Mouse (Mus musculus) heart, adult 11 months (tissue): ENCODE data around the gene Nptx1.

ENCODE experiments used
- DNase-seq: peaks from one replicate; pipeline ENCODE4 v3.0.0; 2022

Gene Nptx1

DNA sequence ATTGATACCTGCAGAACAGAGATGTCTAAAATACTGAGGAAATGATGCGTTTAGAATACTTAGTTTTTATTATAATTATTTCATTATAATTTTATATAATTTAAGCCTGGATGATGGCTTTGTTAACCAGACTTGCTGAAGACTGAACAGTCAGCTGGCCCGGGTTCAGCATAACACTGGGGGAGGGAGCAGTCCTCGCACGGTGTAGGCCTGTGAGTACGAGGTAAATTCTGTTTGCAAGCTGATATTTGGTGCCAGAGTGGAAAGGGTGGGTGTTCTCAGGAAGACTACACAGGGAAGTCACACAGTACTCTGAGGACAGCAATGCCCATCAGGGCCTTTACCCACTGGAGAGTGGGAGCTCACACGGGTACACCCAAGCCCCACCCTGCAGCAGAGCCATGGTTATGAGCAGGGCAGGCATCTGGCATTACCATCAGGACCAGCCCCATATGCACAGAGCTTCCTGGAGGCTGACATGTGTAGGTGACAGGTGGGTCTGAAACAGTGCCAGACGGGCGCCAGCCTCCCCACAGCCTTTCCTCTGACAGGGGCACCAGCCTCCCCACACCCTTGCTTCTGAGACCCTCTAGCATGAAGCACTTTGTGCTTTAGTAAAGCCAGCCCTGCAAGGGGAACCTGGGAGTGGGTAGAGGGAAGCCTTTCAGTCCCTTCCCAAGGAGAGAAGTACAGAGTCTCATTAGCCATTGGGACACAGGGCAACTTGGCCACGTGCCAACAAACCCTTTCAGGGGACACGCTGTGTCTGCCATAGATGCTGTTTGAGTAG, 3.2 kb upstream of the Nptx1 start:
- no peak for DNase-seq

DNA sequence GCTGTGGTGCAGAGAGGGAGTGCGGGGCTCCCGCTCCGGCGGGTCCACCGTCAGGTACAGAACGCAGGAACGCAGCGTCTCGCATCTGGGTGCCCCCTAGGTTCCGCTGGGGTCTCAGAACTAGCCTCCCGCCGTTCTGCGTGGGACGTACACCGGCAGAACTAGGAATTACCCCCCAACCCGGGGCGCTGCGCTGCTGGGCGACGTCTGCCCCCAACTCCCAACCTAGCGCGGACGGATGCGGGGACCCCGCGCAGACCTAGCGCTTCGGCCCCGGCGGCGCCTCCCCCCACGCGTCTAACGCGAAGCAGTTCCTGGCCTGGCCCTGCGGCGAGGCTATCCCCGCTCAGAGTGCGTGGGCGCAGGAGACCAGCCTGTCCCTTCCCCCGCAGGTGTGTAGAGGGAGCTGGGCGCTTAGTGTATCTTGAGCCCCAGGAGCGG, 1.8 kb upstream of the Nptx1 start:
- DNase-seq: no peak

DNA sequence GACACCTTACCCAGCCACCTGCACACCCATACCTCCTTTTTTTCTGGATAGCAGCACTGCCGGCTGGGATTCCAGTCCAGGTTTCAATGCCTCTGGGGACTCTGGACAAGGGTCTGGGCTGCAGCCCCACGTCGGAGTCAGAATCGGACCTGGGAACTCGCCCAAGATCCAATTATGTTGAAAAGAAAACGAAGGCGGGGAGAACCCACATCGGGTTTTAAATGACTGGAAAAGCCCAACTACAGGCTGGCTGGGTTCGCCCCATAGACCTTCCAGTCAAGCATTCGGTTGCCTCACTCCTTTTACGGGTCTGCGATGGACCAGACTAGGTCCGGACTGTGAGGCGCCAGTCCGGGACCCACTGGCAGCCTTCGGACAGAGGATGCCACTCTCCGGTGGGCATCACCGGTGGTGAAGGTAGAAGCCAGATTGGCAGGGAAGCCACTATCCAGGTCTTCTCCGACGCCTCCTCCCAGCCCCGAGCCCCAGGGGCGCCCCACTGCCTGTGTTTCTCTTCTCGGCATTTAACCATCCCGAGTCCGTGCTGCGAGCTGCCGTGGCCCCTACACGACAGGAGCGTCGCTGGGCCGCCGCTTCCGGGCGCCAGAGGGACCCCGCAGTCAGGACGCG, 1.3 kb upstream of the Nptx1 start:
- no peak for DNase-seq

DNA sequence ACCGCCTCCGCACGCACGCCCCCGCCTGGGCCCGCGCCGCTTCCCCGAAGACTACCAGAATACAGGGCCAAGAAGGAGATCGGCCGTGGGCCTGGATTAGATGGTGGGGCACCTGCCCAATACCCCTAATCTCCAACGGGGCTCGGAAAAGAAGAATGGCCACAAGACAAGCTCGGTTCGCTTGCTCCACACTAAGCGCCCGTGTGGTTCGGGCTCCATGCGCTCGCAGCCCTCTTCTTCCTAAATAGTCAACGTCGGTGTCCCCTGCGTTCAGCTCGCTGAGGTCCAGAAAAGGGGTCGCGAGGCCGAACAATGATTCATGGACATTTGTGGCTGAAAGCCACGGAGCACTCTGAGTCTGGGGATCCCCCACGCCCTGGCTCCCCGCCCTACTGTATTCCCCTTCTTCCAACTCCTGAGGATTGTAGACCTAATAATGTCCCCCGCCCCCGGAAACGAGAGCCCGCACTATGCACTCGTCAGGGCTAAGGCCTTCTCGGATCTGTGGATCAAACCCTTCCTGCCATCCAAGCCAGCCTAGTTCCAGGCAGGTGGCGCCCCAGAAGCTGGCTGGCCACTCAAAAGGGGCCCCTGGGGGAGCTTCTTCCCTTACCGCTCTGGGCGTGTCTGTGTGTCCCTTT, 518 bp upstream of the Nptx1 start:
- no peak for DNase-seq

DNA sequence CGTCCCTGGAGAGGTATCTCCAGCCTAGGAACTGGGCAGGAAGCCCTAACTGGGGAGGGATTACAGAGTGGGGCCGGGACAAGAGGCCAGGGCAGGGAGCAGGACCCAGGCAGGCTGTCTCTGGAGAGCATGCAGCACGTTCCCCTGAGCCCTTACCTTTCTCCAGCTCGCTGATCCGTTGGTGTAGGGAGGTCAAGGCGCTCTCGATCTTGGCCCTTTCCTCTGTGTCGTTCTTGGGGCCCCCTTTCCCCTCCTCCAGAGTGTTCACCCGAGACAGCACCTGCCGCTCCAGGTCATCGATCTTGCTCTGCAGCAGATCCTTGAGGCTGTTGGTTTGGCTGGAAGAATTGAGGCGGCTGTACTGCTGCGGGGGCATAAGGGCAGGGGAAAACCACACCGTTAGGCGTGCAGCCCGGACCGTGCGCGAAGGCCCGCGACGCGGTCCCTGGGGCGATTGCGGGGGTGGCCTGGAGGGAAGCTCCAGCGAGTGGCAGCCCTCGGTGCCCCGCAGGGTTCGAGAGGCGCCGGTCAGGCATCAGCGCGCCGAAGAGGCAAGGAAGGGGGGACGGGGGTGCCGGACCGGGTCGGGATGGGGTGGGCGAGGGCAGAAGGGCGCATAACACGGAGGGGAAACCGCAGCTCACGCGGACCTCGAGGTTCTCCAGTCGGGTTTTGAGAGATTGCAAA, 914 bp downstream of the Nptx1 start:
- DNase-seq: peak; percentile 94

DNA sequence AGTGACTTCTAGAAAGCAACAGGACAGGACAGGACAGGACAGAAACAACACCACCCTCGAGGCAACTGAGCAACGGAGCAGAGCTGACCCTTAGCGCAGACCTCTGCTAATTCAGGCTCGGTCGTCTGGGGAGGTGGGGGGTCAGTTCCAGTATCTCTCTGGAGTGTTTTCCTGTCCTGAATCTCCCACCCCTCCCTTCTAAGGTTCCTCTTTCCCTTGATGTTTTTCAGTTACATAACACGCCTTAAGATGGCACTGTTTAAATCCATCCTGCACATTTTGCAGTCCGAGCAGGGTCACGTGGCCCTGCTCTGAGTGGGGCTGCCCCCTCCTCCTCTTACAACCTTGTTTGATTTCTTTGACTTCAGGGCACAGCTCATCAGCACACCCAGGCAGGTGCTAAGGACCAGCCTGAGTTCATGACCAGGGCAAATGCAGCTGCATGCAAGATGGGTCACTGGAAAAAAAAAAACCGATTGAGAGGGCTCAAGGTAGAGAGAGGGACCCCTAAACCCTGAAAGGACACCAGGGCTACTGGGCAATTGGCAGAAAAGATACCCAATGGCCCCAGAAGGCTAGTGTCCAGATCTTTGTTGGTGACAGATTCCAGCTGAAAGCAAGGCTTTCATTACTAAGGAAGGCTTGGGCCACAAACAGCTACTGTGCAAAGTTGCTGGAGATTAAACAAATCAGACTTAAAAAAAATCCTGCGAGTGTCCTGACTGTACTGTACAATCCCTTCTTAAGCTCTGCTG, 1.6 kb downstream of the Nptx1 start:
- no peak for DNase-seq

DNA sequence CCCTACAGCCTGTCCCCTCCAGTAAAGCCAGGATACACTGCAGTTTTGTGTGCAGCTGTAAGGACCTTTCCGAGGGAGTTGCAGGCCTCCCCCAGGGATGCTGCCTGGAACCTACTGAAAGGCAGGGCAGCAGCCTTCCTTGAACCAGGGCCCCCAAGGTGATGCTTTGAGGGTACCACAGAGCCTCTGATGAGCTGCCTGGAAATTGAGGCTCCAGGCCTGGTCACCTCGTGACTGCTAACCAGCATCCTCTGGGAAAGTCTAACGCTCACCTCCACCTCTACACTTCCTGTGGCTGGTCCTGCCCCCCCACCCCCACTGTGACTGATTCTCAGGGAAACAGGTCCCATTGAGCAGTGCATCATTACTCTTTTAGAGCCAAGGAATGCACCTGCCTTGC, 2.3 kb downstream of the Nptx1 start:
- DNase-seq: no peak

DNA sequence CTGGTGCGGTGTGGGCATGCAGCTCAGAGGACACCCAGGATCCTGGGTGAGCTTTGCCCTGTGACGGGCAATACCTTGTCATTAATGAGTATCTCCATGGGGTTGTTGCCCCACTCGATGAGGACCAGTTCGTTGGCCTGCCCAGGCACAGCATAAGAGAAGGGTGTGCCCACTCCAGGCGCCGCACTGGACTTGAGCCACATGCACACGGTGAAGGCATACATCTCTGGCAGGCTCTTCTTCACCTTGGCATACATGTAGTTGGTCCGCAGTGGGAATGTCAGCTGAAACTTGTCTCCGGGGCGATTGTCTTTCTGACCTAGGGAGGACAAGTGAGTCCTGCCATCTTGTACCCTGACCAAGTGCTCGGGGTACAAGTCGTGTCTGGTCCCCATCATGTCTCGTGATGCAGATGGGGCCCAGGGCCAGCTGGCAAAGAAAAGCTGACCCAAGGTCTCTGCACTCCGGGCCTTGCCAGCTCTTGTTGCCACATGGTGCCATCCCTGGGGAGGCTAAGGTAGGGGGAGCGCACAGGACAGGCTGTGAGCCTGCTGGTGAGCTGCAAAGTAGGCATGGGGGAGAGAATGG, 2.9 kb downstream of the Nptx1 start:
- DNase-seq: no peak

DNA sequence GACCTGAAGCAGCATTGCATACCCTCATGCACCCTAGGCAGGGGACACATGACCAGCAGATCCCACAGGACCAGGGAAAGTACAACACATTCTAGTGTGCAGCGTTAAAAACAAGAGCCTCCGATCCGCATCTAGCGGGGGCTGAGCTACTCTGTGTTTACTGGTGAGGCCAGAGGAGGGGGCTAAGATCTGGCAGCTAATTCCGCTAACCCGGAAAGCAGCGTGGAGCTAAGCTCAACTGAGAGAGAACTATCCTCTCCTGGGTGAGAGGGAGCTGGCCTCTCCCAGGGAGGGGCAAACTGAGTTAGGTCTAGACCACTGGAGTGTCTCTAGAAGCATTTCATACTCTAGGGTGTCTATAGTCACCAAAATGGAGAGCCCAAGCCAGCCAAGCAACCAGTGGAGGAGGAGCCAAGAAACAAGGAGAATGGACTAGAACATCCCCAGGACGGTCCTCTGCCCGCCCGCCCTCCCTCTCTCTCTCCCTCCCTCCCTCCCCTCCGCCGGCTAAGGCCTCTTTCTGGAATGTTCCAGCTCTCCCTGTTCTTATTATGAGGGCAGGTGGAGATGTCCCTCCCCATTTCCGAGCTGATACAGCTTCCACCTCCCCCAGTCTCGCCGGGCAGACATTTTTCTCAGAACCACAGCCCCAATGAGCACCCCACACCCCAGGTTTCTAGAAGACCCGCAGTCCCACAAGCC, 3.6 kb downstream of the Nptx1 start:
- no peak for DNase-seq

DNA sequence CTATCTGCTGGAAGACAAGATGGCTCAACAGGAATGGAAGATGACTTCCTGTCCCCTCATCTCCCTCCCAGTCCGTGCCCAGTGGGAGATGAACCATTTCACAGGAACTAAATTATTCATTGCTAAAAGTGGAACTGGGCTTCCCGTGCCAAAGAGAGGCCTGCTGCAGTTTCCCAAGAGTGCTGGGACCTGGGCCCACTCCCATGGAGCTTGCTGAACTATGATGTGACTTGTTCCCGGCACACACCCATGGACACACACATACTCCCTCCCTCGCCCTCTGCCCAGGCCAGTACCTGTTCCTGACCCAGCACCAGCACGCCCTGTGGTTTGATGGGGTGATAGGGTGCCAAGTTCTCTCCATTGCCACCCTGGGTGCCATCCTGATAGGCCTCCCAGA, 4.7 kb downstream of the Nptx1 start:
- peak; percentile 87 for DNase-seq

DNA sequence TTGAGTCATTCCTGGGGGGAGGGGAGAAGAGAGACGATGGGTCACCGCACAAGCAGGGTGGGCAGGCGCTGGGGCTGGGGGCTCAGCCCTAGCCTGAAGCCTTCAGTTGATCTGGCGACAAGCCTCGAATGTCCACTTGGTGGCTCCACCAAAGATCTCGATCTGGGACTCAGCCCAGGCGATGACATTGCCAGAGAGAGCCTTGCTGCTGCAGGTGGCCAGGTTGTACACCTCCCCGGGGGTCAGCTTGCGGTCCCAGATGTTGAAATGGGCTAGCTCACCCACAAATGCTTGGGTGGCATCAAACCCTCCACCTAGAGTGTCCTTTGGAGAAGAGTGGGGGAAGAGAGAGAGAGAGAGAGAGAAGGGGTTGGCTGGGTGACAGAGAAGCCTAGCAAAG, 5.2 kb downstream of the Nptx1 start:
- DNase-seq: no peak

DNA sequence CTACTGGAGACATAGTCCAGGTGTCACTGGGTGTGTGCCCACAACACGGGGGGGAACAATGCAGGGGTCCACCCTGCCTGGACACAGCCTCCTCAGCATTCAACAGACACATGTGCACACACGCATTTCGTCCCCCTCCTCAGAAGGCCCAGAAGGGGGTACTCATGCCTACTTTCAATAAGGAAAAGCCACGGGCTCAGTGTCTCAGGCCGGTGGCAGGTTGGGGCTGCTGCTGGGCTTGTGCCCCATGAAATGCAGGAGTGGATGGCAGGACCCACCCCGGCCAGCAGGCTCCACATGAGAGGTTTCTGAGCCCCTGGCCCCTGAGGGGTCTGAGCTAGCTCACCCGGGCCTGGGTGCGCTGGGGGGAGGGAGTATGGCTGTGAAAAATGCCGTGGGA, 6.5 kb downstream of the Nptx1 start:
- DNase-seq: no peak

DNA sequence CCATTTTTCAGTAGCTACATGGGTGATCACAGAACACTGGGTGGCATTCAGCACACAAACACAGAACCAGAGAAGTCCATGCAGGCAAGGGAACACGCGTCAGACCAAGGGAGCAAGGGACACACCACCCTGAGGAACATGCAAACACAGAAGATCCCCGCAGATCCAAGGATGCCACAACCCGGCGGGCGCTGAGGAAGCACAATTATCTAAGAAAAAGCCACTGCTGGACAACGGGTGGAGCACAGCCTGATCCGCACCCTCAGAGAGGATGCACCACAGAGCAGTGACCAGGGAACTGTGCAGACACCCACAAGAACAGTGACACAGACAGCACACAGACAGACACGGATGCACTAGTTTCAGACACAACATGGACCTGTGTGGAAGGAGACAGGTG, 7.0 kb downstream of the Nptx1 start:
- no peak for DNase-seq

DNA sequence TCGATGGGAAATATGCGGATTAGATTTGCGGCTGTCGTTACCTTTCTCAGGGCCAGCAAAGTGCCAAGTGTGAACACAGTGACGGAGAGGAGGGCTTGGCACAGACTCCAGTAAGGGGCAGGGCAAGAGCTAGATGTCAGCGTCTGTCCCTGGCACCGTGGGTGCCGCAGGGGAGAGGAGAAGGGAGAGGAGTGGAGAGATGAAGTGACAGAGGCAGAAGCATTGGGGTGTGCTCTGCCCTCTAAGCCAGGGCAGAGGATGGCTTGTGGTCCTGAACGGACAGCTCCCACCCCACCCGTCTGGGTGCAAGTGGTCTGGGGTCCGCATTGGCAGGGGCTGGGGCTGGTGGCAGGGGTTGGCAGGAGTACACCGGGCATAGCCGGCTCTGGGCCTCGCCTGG, 7.6 kb downstream of the Nptx1 start:
- DNase-seq: no peak

DNA sequence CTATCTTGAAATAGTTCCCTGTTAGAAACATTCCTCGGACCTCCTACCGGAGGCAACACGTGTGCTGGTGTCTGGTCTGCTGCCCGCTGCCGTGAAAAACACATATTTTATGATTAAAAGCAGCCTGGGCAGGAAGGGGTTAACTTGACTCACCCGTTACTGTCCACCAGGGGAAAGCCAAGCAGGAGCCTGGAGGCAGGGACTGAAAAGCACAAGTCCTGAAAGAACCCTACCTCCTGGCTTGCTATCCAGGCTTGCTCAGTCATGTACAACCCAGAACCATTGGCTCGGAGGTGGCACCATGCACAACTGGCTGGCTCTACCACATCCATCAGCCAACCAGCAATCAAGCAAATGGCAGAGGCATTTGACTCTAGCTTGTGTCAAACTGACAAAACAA, 13.8 kb downstream of the Nptx1 start:
- no peak for DNase-seq

DNA sequence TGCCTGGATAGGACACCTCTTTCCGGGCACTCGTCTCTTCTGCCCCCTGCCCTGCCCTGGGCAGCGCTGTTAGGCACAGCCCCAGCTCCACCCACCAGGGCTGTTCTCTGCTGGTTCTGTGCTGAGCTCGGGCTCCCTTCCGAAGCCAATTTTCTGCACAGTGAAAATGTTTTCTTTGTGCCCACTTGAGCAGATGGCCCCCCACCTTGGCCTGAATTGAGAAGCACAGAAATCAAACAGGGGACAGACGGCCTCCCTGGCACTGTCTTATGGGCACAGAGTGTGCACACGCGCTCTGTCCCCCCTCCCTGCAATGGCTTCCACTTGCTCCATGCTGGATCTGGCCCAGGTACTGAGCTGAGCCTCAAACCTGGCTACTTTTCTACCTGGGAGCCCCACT, 15.1 kb downstream of the Nptx1 start:
- no peak for DNase-seq

DNA sequence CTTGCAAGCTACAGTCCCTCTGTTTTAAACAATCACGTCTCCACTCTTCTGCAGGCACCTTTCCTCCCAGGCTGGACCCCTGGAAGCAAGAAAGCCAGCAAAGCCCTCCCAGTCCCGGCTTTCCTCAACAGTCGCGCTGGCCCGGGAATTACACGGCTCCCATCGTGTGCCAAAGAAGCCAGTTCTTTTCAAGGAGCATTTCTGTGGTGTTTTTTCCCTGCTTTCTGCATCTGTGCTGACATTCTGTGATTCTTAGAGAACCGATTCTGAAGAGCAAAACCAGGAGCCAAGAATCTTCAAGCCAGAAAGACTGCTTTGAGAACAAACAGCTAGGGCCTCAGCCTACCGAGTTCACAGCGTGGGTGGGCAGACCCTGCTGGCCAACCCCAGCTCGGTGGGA, 18.6 kb downstream of the Nptx1 start:
- DNase-seq: no peak

DNA sequence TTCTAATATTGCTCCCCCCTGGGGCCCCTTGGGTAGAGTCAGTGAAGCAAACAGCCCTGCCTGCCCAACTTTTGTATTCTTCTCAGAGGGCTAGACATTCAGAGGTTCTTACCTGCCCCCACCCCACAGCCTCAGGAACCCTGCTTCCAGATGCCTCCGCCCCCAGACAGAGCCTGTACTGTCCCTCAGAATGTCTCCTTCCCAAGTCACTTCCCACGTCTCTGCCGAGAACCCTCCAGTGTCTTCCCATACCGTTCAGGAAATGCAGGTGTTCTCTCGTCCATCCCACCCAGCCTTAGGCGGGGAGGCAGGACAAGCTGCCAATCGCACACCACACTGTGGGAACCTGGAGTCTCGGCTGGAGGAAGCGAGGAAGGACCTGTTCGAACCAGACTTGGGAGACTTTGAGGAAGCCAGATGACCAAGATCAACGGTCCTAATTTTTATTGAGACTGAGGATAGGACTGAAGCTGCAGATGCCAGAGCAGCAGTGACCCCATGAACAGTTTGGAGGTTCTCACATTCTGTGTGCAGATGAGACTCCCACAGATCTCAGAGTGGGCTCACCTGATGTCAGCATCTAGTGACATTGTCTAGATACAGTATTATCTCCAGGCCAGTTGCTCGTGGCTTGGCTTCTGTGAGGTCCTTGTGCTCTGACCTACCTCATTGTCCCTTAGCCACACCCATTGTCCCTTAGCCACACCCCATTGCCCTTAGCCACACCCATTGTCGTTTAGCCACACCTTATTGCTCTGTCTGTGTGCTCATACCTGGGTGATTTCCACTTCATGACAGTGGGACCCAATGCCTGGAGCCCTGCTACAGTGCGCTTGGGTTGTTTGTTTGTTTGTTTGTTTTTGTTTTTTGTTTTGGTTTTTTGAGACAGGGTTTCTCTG, 21.2 kb downstream of the Nptx1 start:
- DNase-seq: no peak

DNA sequence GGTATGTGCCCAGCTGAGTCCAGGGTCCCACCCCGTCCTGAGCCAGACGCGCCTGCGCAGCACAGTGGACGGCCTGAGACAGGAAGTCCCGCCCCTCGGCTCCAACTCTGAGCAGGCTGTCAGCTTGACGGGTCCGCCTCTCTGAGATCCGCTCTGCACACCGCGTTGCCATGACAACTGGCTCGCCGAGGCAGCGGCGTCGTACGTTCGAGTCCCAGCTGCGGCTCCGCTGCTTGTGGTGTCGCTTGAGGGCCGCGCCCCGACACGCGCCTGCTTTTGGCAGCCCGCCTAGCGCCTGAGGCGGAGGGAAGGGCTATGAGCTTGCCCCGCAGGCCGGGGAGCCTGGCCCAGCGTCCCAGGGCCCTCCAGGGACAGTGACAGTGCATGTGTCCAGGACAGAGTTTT, 23.0 kb downstream of the Nptx1 start:
- DNase-seq: peak; percentile 99

DNA sequence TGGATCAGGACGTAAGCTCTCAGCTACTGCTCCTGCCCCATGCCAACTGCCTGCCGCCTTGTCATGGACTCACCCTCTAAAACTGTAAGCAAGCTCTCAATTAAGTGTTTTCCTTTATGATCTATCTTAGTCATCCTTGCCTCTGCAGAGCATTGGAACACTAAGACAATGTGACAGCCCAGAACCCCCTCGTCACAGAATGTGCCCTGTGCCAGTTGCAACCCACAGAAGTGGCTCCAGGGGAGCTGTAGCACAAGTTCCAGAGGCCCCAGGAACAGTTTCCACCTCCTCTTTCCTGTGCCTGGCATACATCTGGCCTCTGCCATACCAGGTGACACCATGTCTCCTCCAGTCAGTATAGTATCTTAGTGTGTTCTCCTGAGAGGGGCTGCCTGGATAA, 24.2 kb downstream of the Nptx1 start:
- DNase-seq: no peak

DNA sequence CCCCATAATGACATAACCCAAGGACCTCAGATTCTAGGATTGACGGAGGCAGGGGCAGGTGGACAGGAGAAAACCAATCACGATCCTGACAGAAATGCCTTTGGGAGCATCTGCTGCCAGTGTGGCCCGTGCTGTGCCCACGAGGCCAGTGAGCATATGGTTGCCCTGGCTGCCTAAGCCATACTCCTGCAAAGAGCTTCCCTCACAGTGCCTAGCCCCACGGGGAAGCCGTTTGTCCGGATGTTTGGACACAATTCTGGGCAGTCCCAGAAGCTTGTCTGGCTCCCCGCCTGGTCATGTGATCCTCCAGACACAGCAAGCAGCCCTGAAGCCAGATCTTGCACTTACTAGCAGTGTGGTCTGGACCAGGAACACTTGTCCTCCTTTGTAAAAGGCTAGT, 24.8 kb downstream of the Nptx1 start:
- DNase-seq: peak; percentile 95
